Mouse (Mus musculus): ENCODE results near the gene Lta.

DNA sequence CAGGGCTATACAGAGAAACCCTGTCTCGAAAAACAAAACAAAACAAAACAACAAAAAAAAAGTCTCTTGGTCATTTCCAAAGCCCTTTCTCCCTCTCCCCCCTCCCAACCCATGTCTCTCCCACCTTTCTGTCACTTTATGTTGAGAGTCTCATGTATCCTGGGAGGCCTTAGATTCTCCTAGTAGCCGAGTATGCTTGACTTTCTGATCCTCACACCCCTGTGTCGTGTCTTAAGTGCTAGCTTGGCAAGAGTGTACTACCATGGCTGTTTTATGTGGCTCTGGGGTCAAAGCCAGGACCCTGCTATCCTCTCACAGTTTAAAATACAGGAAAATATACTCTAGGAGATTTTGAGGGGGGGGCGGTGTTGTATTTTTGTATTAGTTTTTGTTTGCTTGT, 17.8 kb downstream of the Lta start:
- TF ChIP-seq CTCF (IDR thresholded peaks at IDR 0.05; ENCODE audit: extremely low read depth, insufficient read depth, insufficient read length, insufficient replicate concordance) (no peak), POLR2A (IDR thresholded peaks at IDR 0.05; ENCODE audit: low read depth, low read length) (no peak)

All from spleen, adult 2 months (tissue).